Mouse (Mus musculus): Measurements from ENCODE around the gene Fgfr1op2. TPM values are rescaled to one million over a fixed set of nuclear protein-coding genes. Genes with fewer than 3 reads are reported as not detected.

Fgfr1op2 gene
- polyA plus RNA-seq, 1 experiment from 2014 or later = 48.2 TPM

DNA sequence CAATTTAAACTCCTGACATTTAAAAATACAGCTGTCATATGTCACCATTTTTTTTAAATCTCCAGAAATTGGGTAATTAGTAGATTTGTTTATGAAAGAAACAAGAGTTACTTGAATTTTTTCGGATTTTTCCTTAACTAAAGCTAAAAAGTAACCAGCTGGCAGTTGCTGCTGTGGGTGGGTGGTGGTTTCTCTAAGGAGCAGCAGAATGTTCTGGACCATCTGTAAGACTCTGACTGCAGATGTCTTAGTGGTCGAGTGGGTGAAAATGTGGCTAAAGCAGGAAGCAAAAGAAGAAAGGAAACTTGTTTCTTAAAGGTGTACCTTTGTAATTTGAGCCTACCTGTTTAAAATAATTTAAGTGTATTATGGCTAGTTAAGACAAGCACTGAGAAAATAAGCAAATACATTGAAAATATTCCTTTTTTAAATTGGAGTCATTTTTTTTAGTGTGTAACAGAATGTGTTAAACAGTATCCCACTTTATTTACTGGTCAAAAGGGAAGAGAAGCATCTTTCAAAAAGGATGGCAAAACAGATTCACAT lies 3.5 kb downstream of the Fgfr1op2 start:
- WGBS = 49% methylated on average over 2 of the region's 2 CpGs
- H3K4me3 ChIP-seq (replicated peaks; ENCODE audit: low read length) = no peak overlapping the region
- no peaks in the 10 kb centered on the region for H3K27me3 ChIP-seq (replicated peaks; ENCODE audit: control insufficient read depth, insufficient read depth, low read length)
- ATAC-seq = no peak
- H3K9me3 ChIP-seq (ENCODE audit: control insufficient read depth, low read length) = no peaks in the 10 kb centered on the region
- no peak overlapping the region for H3K9ac ChIP-seq (replicated peaks; ENCODE audit: low read depth, low read length)
- H3K4me2 ChIP-seq (ENCODE audit: low read length) = no peak overlapping the region
- H3K4me1 ChIP-seq (replicated peaks; ENCODE audit: control insufficient read depth, insufficient read depth, low read length) = peaks cover 22% of the 10 kb centered on the region
- H3K36me3 ChIP-seq (ENCODE audit: control insufficient read depth, insufficient read depth) = no peaks in the 10 kb centered on the region
- no peak overlapping the region for H3K27ac ChIP-seq (ENCODE audit: low read length)

DNA sequence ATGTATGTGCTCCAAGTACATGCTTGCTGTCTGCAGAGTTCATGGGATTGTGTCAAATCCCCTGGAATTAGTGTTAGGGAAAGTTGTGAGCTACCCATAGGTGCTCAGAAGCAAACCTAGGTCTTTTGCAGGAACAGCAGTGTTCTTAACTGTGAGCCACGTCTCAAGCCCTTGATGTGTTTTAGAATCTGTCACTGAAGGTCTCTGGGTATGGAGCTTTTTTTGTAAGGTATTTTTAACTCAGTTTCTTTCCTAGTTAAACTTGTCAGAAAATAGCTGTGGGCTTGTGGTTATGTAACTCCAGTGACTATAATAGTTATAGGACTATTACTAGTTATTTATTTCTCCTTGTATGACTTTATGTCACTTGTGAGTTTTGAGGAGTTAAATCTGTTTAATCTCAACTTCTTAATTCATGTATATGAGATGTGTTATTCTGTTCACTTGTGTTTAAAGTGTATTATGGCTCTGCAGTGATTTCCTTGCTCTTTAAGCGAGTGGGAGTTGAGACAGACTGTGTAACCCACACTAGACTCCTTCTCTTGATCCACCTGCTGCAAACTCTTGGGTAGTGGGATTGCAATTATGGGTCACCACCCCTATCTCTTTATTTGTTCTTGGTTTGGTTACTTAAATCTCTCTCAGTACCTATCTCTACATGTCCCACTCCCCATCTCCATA lies 6.5 kb downstream of the Fgfr1op2 start:
- Histone ChIP-seq H3K36me3 (ENCODE audit: control insufficient read depth, insufficient read depth) (0 out of 2 replicates have a peak, but pooled peaks cover 8% of the 10 kb centered on the region), H3K9me3 (ENCODE audit: control insufficient read depth, low read length) (no peaks in the 10 kb centered on the region), H3K4me3 (replicated peaks; ENCODE audit: low read length) (no peak overlapping the region), H3K27me3 (replicated peaks; ENCODE audit: control insufficient read depth, insufficient read depth, low read length) (no peaks in the 10 kb centered on the region), H3K27ac (ENCODE audit: low read length) (no peak overlapping the region), H3K4me1 (replicated peaks; ENCODE audit: control insufficient read depth, insufficient read depth, low read length) (peaks cover 10% of the 10 kb centered on the region), H3K9ac (replicated peaks; ENCODE audit: low read depth, low read length) (no peak overlapping the region), H3K4me2 (ENCODE audit: low read length) (no peak overlapping the region)
- 81% methylated on average over 2 of the region's 2 CpGs for WGBS
- no peak for ATAC-seq

GRCm38 (mm10) chr6:146585134-146585533 lies 8.1 kb downstream of the Fgfr1op2 start:
- H3K9me3 ChIP-seq (ENCODE audit: control insufficient read depth, low read length) = no peaks in the 10 kb centered on the region
- H3K27me3 ChIP-seq (replicated peaks; ENCODE audit: control insufficient read depth, insufficient read depth, low read length) = no peaks in the 10 kb centered on the region
- peaks cover 2% of the 10 kb centered on the region; the same call in 1 of the 2 replicates for H3K4me1 ChIP-seq (replicated peaks; ENCODE audit: control insufficient read depth, insufficient read depth, low read length)
- peaks cover 22% of the 10 kb centered on the region for H3K36me3 ChIP-seq (ENCODE audit: control insufficient read depth, insufficient read depth)
- no peak overlapping the region for H3K9ac ChIP-seq (replicated peaks; ENCODE audit: low read depth, low read length)
- H3K27ac ChIP-seq (ENCODE audit: low read length) = no peak overlapping the region
- no peak overlapping the region for H3K4me2 ChIP-seq (ENCODE audit: low read length)
- WGBS = 94% methylated on average over 5 of the region's 5 CpGs
- H3K4me3 ChIP-seq (replicated peaks; ENCODE audit: low read length) = no peak overlapping the region
- ATAC-seq = no peak

GRCm38 (mm10) chr6:146602601-146603000 lies 25.6 kb downstream of the Fgfr1op2 start:
- H3K36me3 ChIP-seq (ENCODE audit: control insufficient read depth, insufficient read depth) = peaks cover 16% of the 10 kb centered on the region
- no peak for ATAC-seq
- H3K9me3 ChIP-seq (ENCODE audit: control insufficient read depth, low read length) = no peaks in the 10 kb centered on the region
- no peaks in the 10 kb centered on the region for H3K27me3 ChIP-seq (replicated peaks; ENCODE audit: control insufficient read depth, insufficient read depth, low read length)
- no peak overlapping the region for H3K9ac ChIP-seq (replicated peaks; ENCODE audit: low read depth, low read length)
- 86% methylated on average over 4 of the region's 4 CpGs for WGBS
- H3K4me2 ChIP-seq (ENCODE audit: low read length) = no peak overlapping the region
- H3K4me1 ChIP-seq (replicated peaks; ENCODE audit: control insufficient read depth, insufficient read depth, low read length) = no peaks in the 10 kb centered on the region
- H3K27ac ChIP-seq (ENCODE audit: low read length) = no peak overlapping the region
- no peak overlapping the region for H3K4me3 ChIP-seq (replicated peaks; ENCODE audit: low read length)

DNA sequence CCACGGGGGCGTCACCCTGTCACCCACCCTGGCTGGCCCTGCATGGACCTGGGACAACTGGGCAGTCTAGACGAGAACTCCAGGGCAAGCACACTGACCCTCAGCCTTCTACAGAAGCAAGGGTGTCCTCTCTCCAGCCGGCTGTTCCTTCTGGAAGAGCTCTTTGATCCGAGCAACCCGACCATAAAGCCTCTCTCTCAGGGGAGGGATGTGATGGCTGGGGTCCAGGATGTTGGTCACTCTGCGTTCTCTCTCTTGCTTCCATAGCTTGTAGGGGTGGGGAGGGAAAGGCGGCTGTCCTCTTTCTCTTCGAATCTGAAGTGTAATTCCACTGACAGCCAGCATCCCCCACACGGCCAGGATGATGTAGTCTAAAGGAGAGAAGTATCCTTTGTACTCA lies 26.6 kb downstream of the Fgfr1op2 start:
- no peaks in the 10 kb centered on the region for H3K27me3 ChIP-seq (replicated peaks; ENCODE audit: control insufficient read depth, insufficient read depth, low read length)
- no peak overlapping the region for H3K4me3 ChIP-seq (replicated peaks; ENCODE audit: low read length)
- no peaks in the 10 kb centered on the region for H3K9me3 ChIP-seq (ENCODE audit: control insufficient read depth, low read length)
- H3K4me1 ChIP-seq (replicated peaks; ENCODE audit: control insufficient read depth, insufficient read depth, low read length) = no peaks in the 10 kb centered on the region
- WGBS = 84% methylated on average over 10 of the region's 10 CpGs
- no peak for ATAC-seq
- H3K9ac ChIP-seq (replicated peaks; ENCODE audit: low read depth, low read length) = no peak overlapping the region
- peaks cover 19% of the 10 kb centered on the region for H3K36me3 ChIP-seq (ENCODE audit: control insufficient read depth, insufficient read depth)
- H3K4me2 ChIP-seq (ENCODE audit: low read length) = no peak overlapping the region
- no peak overlapping the region for H3K27ac ChIP-seq (ENCODE audit: low read length)

DNA sequence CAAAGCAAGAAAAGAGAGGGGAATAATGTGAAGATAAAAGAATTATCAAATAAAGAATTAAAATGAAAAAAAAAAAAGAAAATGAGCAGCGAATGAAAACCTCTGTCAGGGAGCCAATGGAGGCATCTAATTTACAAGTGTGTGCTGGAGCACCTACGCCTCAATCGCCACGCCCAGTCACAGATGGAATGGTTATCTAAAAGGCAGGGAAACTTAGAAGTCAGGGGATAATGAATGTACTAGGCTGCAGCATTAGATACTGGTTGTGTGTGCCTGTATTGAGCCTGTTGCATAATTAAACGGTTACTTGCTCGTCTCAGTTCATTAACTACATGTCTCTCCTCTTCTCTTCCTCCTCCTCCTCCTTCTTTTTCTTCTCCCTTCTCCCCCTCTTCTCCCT lies 34.4 kb downstream of the Fgfr1op2 start:
- Histone ChIP-seq H3K27me3 (replicated peaks; ENCODE audit: control insufficient read depth, insufficient read depth, low read length) (no peaks in the 10 kb centered on the region), H3K4me2 (ENCODE audit: low read length) (no peak overlapping the region), H3K4me1 (replicated peaks; ENCODE audit: control insufficient read depth, insufficient read depth, low read length) (no peaks in the 10 kb centered on the region), H3K9me3 (ENCODE audit: control insufficient read depth, low read length) (no peaks in the 10 kb centered on the region), H3K4me3 (replicated peaks; ENCODE audit: low read length) (no peak overlapping the region), H3K27ac (ENCODE audit: low read length) (no peak overlapping the region), H3K36me3 (ENCODE audit: control insufficient read depth, insufficient read depth) (peaks cover 23% of the 10 kb centered on the region), H3K9ac (replicated peaks; ENCODE audit: low read depth, low read length) (no peak overlapping the region)
- WGBS = 84% methylated on average over 6 of the region's 6 CpGs
- ATAC-seq = no peak

DNA sequence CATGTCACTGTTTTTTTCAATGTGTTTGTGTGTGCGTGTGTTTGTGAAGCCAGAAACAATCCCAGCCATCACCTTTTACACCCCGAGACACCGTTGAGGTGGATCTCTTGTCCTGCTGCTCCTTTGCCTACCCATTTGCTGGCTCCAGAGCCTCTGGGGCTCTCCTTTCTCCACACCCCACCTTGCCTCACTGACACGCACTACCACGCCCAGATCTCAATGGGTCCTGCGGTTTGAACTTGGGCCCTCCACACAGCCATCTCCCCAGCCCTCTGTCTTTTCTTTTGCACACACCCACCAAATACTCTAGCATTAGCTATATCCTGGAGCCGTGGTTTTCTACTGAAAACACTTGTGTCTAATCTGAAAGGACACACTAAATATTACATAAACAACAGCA lies 34.9 kb downstream of the Fgfr1op2 start:
- WGBS = 94% methylated on average over 7 of the region's 7 CpGs

DNA sequence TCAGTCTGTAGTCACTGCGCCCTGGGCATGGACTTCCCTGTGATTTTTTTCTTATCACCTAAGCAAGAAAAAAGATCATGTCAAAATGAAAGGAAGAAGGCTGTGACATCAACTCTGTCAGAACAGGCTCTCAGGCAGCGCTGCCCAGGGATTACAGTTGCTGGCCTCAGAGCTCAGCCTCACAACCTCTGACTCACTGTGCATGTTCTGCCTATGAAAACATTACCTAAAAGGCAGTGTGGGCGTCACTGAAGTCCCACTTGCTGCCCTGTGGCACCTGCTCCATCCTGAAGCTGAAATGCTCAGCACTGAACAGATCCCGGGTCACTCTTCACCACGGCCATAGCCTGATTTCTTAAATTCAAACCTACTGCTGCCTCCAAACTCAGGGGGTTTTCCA lies 35.7 kb downstream of the Fgfr1op2 start:
- Histone ChIP-seq H3K4me3 (replicated peaks; ENCODE audit: low read length) (no peak overlapping the region), H3K36me3 (ENCODE audit: control insufficient read depth, insufficient read depth) (peaks cover 22% of the 10 kb centered on the region), H3K27me3 (replicated peaks; ENCODE audit: control insufficient read depth, insufficient read depth, low read length) (no peaks in the 10 kb centered on the region), H3K27ac (ENCODE audit: low read length) (no peak overlapping the region), H3K9ac (replicated peaks; ENCODE audit: low read depth, low read length) (no peak overlapping the region), H3K4me1 (replicated peaks; ENCODE audit: control insufficient read depth, insufficient read depth, low read length) (no peaks in the 10 kb centered on the region), H3K4me2 (ENCODE audit: low read length) (no peak overlapping the region), H3K9me3 (ENCODE audit: control insufficient read depth, low read length) (no peaks in the 10 kb centered on the region)
- no peak for ATAC-seq
- WGBS = 94% methylated on average over 5 of the region's 5 CpGs

More for the DNA sequence above, 34.9 kb downstream of the Fgfr1op2 start:
- H3K36me3 ChIP-seq (ENCODE audit: control insufficient read depth, insufficient read depth) = peaks cover 22% of the 10 kb centered on the region
- no peaks in the 10 kb centered on the region for H3K4me1 ChIP-seq (replicated peaks; ENCODE audit: control insufficient read depth, insufficient read depth, low read length)
- H3K9ac ChIP-seq (replicated peaks; ENCODE audit: low read depth, low read length) = no peak overlapping the region
- H3K9me3 ChIP-seq (ENCODE audit: control insufficient read depth, low read length) = no peaks in the 10 kb centered on the region
- H3K4me2 ChIP-seq (ENCODE audit: low read length) = no peak overlapping the region
- no peak overlapping the region for H3K27ac ChIP-seq (ENCODE audit: low read length)
- no peak overlapping the region for H3K4me3 ChIP-seq (replicated peaks; ENCODE audit: low read length)
- no peak for ATAC-seq
- no peaks in the 10 kb centered on the region for H3K27me3 ChIP-seq (replicated peaks; ENCODE audit: control insufficient read depth, insufficient read depth, low read length)

- Histone ChIP-seq H3K9me3 (ENCODE audit: control insufficient read depth, low read length) (no peaks in the 10 kb centered on the region), H3K4me2 (ENCODE audit: low read length) (no peak overlapping the region), H3K9ac (replicated peaks; ENCODE audit: low read depth, low read length) (no peak overlapping the region), H3K4me1 (replicated peaks; ENCODE audit: control insufficient read depth, insufficient read depth, low read length) (no peaks in the 10 kb centered on the region), H3K4me3 (replicated peaks; ENCODE audit: low read length) (no peak overlapping the region), H3K36me3 (ENCODE audit: control insufficient read depth, insufficient read depth) (peaks cover 25% of the 10 kb centered on the region), H3K27ac (ENCODE audit: low read length) (no peak overlapping the region), H3K27me3 (replicated peaks; ENCODE audit: control insufficient read depth, insufficient read depth, low read length) (no peaks in the 10 kb centered on the region)
- ATAC-seq = no peak
- WGBS = 95% methylated on average over 5 of the region's 5 CpGs
Observed at GRCm38 (mm10) chr6:146613907-146614306, 36.9 kb downstream of the Fgfr1op2 start.
